Mouse (Mus musculus): Measurements from ENCODE around the gene 1110032F04Rik. TPM values are rescaled to one million over a fixed set of nuclear protein-coding genes. Genes with fewer than 3 reads are reported as not detected.
"Not testable (repeated sequence)": the region's sequence is repeated elsewhere in the genome, so short reads cannot be mapped to it uniquely, and the experiment has no call there.

The 1110032F04Rik gene
- polyA plus RNA-seq, 1 experiment from 2014 or later: 0.48 TPM

DNA sequence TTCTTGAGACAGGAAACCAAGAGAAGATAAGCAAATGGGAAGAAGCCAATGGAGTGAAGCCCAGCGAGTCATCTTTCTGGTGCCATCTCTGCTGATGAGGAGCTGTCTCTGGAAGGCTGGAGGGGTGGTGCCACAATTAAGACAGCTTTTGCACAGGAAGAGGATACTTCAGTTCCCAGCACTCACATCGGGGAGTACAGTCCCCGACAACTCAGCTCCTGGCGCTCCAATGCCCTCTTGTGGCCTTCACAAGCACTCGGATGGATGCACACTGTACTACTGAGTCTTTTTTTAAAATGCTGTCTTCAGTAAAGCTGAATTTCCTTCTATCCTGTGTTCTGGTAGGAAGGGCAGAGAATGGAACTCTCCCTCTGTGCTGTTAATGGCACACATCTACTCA, 27.8 kb downstream of the 1110032F04Rik start:
- Histone ChIP-seq H3K27me3 (ENCODE audit: control insufficient read depth, insufficient read depth, low read depth, low read length) (no peaks in the 10 kb centered on the region), H3K27ac (ENCODE audit: low read length) (no peak overlapping the region), H3K9ac (ENCODE audit: low read depth, low read length) (no peak overlapping the region), H3K4me2 (ENCODE audit: low read depth, low read length) (no peak overlapping the region), H3K4me3 (ENCODE audit: low read depth, low read length) (no peak overlapping the region), H3K36me3 (ENCODE audit: control insufficient read depth, insufficient read depth) (no peaks in the 10 kb centered on the region), H3K4me1 (ENCODE audit: control insufficient read depth, low read depth, low read length) (no peaks in the 10 kb centered on the region; the same call in 1 of the 2 replicates), H3K9me3 (replicated peaks; ENCODE audit: control insufficient read depth, low read length) (no peaks in the 10 kb centered on the region)
- 64% methylated on average over 5 of the region's 5 CpGs for WGBS (ENCODE audit: insufficient replicate concordance)
- no peak for ATAC-seq (ENCODE audit: low read depth)

GRCm38 (mm10) chr3:68902636-68903035, 33.2 kb downstream of the 1110032F04Rik start:
- H3K4me1 ChIP-seq (ENCODE audit: control insufficient read depth, low read depth, low read length); H3K4me3 ChIP-seq (ENCODE audit: low read depth, low read length); H3K9ac ChIP-seq (ENCODE audit: low read depth, low read length); H3K4me2 ChIP-seq (ENCODE audit: low read depth, low read length); H3K9me3 ChIP-seq (replicated peaks; ENCODE audit: control insufficient read depth, low read length); H3K36me3 ChIP-seq (ENCODE audit: control insufficient read depth, insufficient read depth); H3K27ac ChIP-seq (ENCODE audit: low read length); H3K27me3 ChIP-seq (ENCODE audit: control insufficient read depth, insufficient read depth, low read depth, low read length): not testable (repeated sequence)
- peak; percentile 83 for ATAC-seq (ENCODE audit: low read depth)
- 89% methylated on average over 19 of the region's 20 CpGs for WGBS (ENCODE audit: insufficient replicate concordance)

- Histone ChIP-seq H3K36me3 (ENCODE audit: control insufficient read depth, insufficient read depth) (no peaks in the 10 kb centered on the region), H3K9ac (ENCODE audit: low read depth, low read length) (no peak overlapping the region), H3K27me3 (ENCODE audit: control insufficient read depth, insufficient read depth, low read depth, low read length) (no peaks in the 10 kb centered on the region), H3K27ac (ENCODE audit: low read length) (no peak overlapping the region), H3K4me2 (ENCODE audit: low read depth, low read length) (no peak overlapping the region), H3K4me1 (ENCODE audit: control insufficient read depth, low read depth, low read length) (no peaks in the 10 kb centered on the region), H3K9me3 (replicated peaks; ENCODE audit: control insufficient read depth, low read length) (no peaks in the 10 kb centered on the region), H3K4me3 (ENCODE audit: low read depth, low read length) (no peak overlapping the region)
- WGBS (ENCODE audit: insufficient replicate concordance): 55% methylated on average over 2 of the region's 2 CpGs
- no peak for ATAC-seq (ENCODE audit: low read depth)
Measured at GRCm38 (mm10) chr3:68904902-68905778, 35.8 kb downstream of the 1110032F04Rik start.

- no peak for ATAC-seq (ENCODE audit: low read depth)
- Histone ChIP-seq H3K4me3 (ENCODE audit: low read depth, low read length) (no peak overlapping the region), H3K27me3 (ENCODE audit: control insufficient read depth, insufficient read depth, low read depth, low read length) (no peaks in the 10 kb centered on the region), H3K4me1 (ENCODE audit: control insufficient read depth, low read depth, low read length) (no peaks in the 10 kb centered on the region), H3K27ac (ENCODE audit: low read length) (no peak overlapping the region), H3K36me3 (ENCODE audit: control insufficient read depth, insufficient read depth) (no peaks in the 10 kb centered on the region), H3K4me2 (ENCODE audit: low read depth, low read length) (no peak overlapping the region), H3K9ac (ENCODE audit: low read depth, low read length) (no peak overlapping the region), H3K9me3 (replicated peaks; ENCODE audit: control insufficient read depth, low read length) (no peaks in the 10 kb centered on the region)
- 58% methylated on average over 4 of the region's 4 CpGs for WGBS (ENCODE audit: insufficient replicate concordance)
Measured at GRCm38 (mm10) chr3:68907509-68907908, 38.1 kb downstream of the 1110032F04Rik start.

Other genes with a start within 250 kb of the 1110032F04Rik start
- 1.8 and 2.1 TPM in 2 replicates for gene Il12a, start 178.9 kb upstream of the 1110032F04Rik start, polyA plus RNA-seq (2015; fragmentation: Nextera tagmentation; extraction: Ambion mirVana)
- gene Ift80, start 135.0 kb downstream of the 1110032F04Rik start, polyA plus RNA-seq (2015; fragmentation: Nextera tagmentation; extraction: Ambion mirVana): 6.6 and 7.4 TPM in 2 replicates
- gene Smc4, start 135.2 kb downstream of the 1110032F04Rik start, polyA plus RNA-seq (2015; fragmentation: Nextera tagmentation; extraction: Ambion mirVana): 124 and 131 TPM in 2 replicates
- gene Trim59, start 175.2 kb downstream of the 1110032F04Rik start, polyA plus RNA-seq (2015; fragmentation: Nextera tagmentation; extraction: Ambion mirVana): 143 and 145 TPM in 2 replicates

Data from liver, embryonic 16.5 days (tissue).